Mouse (Mus musculus): ENCODE data around the gene Ppm1j. TPM values are rescaled to one million over a fixed set of nuclear protein-coding genes. Genes with fewer than 3 reads are reported as not detected.

The Ppm1j gene
- total and polyA plus RNA-seq, 2 experiments from 2014 or later = 0.22 to 1.3 TPM

- whole genome bisulfite sequencing = under 1% methylated on average over 45 of the region's 46 CpGs
- Histone ChIP-seq H3K4me2 (ENCODE audit: low read depth, low read length, poor library complexity, severe bottlenecking) (peak overlapping the region; percentile 96), H3K27ac (ENCODE audit: low read depth, low read length) (peak overlapping the region; percentile 68), H3K27me3 (ENCODE audit: insufficient read depth, low read length) (no peaks in the 10 kb centered on the region), H3K4me3 (ENCODE audit: low read depth, low read length) (peak overlapping the region; percentile 84), H3K9me3 (ENCODE audit: low read length) (no peaks in the 10 kb centered on the region), H3K36me3 (ENCODE audit: insufficient read depth, low read length) (peaks cover 2% of the 10 kb centered on the region; the same call in 1 of the 2 replicates), H3K4me1 (ENCODE audit: insufficient read depth, low read length) (peaks cover 3% of the 10 kb centered on the region; the same call in 1 of the 2 replicates), H3K9ac (replicated peaks; ENCODE audit: low read length, poor library complexity, severe bottlenecking) (peak overlapping the region; percentile 84)
- TF ChIP-seq CTCF (IDR thresholded peaks at IDR 0.05) = no peak
- DNase-seq (ENCODE audit: low spot score) = peak; percentile 37
- ATAC-seq (ENCODE audit: low FRiP score) = peak; percentile 84
Measured at GRCm38 (mm10) chr3:104817481-104817990, 36.7 kb downstream of the Ppm1j start.

GRCm38 (mm10) chr3:104817991-104818748 is 37.3 kb downstream of the Ppm1j start, which contains the start of gene Mov10:
Gene Mov10, minus strand, starts transcription at chr3:104818563.
- ATAC-seq (ENCODE audit: low FRiP score) = peak; percentile 72
- peak; percentile 70 for DNase-seq (ENCODE audit: low spot score)
- TF ChIP-seq CTCF (IDR thresholded peaks at IDR 0.05) = no peak
- H3K9ac ChIP-seq (replicated peaks; ENCODE audit: low read length, poor library complexity, severe bottlenecking) = peak within 1 kb of the TSS; percentile 84
- H3K27ac ChIP-seq (ENCODE audit: low read depth, low read length) = peak within 1 kb of the TSS; percentile 68
- H3K4me3 ChIP-seq (ENCODE audit: low read depth, low read length) = peak within 1 kb of the TSS; percentile 84
- H3K36me3 ChIP-seq (ENCODE audit: insufficient read depth, low read length) = peaks cover 2% of the 10 kb centered on the region; the same call in 1 of the 2 replicates
- H3K4me2 ChIP-seq (ENCODE audit: low read depth, low read length, poor library complexity, severe bottlenecking) = peak within 1 kb of the TSS; percentile 96
- under 1% methylated on average over 35 of the region's 40 CpGs for WGBS
- peaks cover 3% of the 10 kb centered on the region; the same call in 1 of the 2 replicates for H3K4me1 ChIP-seq (ENCODE audit: insufficient read depth, low read length)
- H3K27me3 ChIP-seq (ENCODE audit: insufficient read depth, low read length) = no peaks in the 10 kb centered on the region
- H3K9me3 ChIP-seq (ENCODE audit: low read length) = no peaks in the 10 kb centered on the region

- no peak overlapping the region for H3K9ac ChIP-seq (replicated peaks; ENCODE audit: low read length, poor library complexity, severe bottlenecking)
Measured at GRCm38 (mm10) chr3:104818749-104819134, 37.9 kb downstream of the Ppm1j start.

GRCm38 (mm10) chr3:104820426-104820825 is 39.6 kb downstream of the Ppm1j start:
- 38% methylated on average over 1 of the region's 1 CpGs for WGBS
- H3K4me1 ChIP-seq (ENCODE audit: insufficient read depth, low read length) = peaks cover 3% of the 10 kb centered on the region; the same call in 1 of the 2 replicates
- peaks cover 2% of the 10 kb centered on the region; the same call in 1 of the 2 replicates for H3K36me3 ChIP-seq (ENCODE audit: insufficient read depth, low read length)
- TF ChIP-seq CTCF (IDR thresholded peaks at IDR 0.05) = no peak
- no peak overlapping the region for H3K4me2 ChIP-seq (ENCODE audit: low read depth, low read length, poor library complexity, severe bottlenecking)
- ATAC-seq (ENCODE audit: low FRiP score) (no peak), DNase-seq (ENCODE audit: low spot score) (no peak)
- no peak overlapping the region for H3K27ac ChIP-seq (ENCODE audit: low read depth, low read length)
- no peak overlapping the region for H3K9ac ChIP-seq (replicated peaks; ENCODE audit: low read length, poor library complexity, severe bottlenecking)
- H3K4me3 ChIP-seq (ENCODE audit: low read depth, low read length) = no peak overlapping the region
- H3K9me3 ChIP-seq (ENCODE audit: low read length) = no peaks in the 10 kb centered on the region
- H3K27me3 ChIP-seq (ENCODE audit: insufficient read depth, low read length) = no peaks in the 10 kb centered on the region

More at GRCm38 (mm10) chr3:104818749-104819134, 37.9 kb downstream of the Ppm1j start:
- peak overlapping the region; percentile 84 for H3K4me3 ChIP-seq (ENCODE audit: low read depth, low read length)
- DNase-seq (ENCODE audit: low spot score) (no peak), ATAC-seq (ENCODE audit: low FRiP score) (no peak)
- peaks cover 2% of the 10 kb centered on the region; the same call in 1 of the 2 replicates for H3K36me3 ChIP-seq (ENCODE audit: insufficient read depth, low read length)
- H3K4me1 ChIP-seq (ENCODE audit: insufficient read depth, low read length) = peaks cover 3% of the 10 kb centered on the region; the same call in 1 of the 2 replicates
- H3K9me3 ChIP-seq (ENCODE audit: low read length) = no peaks in the 10 kb centered on the region
- TF ChIP-seq CTCF (IDR thresholded peaks at IDR 0.05) = no peak
- H3K4me2 ChIP-seq (ENCODE audit: low read depth, low read length, poor library complexity, severe bottlenecking) = peak overlapping the region; percentile 96
- 12% methylated on average over 3 of the region's 3 CpGs for WGBS
- H3K27me3 ChIP-seq (ENCODE audit: insufficient read depth, low read length) = no peaks in the 10 kb centered on the region
- peak overlapping the region; percentile 68; the same call in 1 of the 2 replicates for H3K27ac ChIP-seq (ENCODE audit: low read depth, low read length)

GRCm38 (mm10) chr3:104822413-104822812 is 41.6 kb downstream of the Ppm1j start:
- no peak for DNase-seq (ENCODE audit: low spot score)
- no peak overlapping the region for H3K9ac ChIP-seq (replicated peaks; ENCODE audit: low read length, poor library complexity, severe bottlenecking)
- no peak overlapping the region for H3K4me3 ChIP-seq (ENCODE audit: low read depth, low read length)
- H3K9me3 ChIP-seq (ENCODE audit: low read length) = no peaks in the 10 kb centered on the region
- no peak for ATAC-seq (ENCODE audit: low FRiP score)
- no peaks in the 10 kb centered on the region for H3K4me1 ChIP-seq (ENCODE audit: insufficient read depth, low read length)
- 87% methylated on average over 3 of the region's 3 CpGs for WGBS
- no peaks in the 10 kb centered on the region for H3K27me3 ChIP-seq (ENCODE audit: insufficient read depth, low read length)
- H3K36me3 ChIP-seq (ENCODE audit: insufficient read depth, low read length) = peaks cover 5% of the 10 kb centered on the region; the same call in 1 of the 2 replicates
- H3K27ac ChIP-seq (ENCODE audit: low read depth, low read length) = no peak overlapping the region
- H3K4me2 ChIP-seq (ENCODE audit: low read depth, low read length, poor library complexity, severe bottlenecking) = no peak overlapping the region
- no peak for TF ChIP-seq CTCF (IDR thresholded peaks at IDR 0.05)

Other genes with a start within 250 kb of the Ppm1j start
- gene Slc16a1, start 142.4 kb upstream of the Ppm1j start, total RNA-seq (2014; rRNA removed) = 31.2 and 36.6 TPM in 2 replicates
- gene Slc16a1, start 142.4 kb upstream of the Ppm1j start, polyA plus RNA-seq (2015; fragmentation: Nextera tagmentation; extraction: Ambion mirVana) = 19.1 and 20.5 TPM in 2 replicates
- gene Fam19a3, start 784 bp downstream of the Ppm1j start, total RNA-seq (2014; rRNA removed) = 0.09 and 0.11 TPM in 2 replicates
- not detected in 2 replicates for gene Fam19a3, start 784 bp downstream of the Ppm1j start, polyA plus RNA-seq (2015; fragmentation: Nextera tagmentation; extraction: Ambion mirVana)
- gene Rhoc, start 7.3 kb downstream of the Ppm1j start, total RNA-seq (2014; rRNA removed) = 35.2 and 50.9 TPM in 2 replicates
- 39.9 and 44.8 TPM in 2 replicates for gene Rhoc, start 7.3 kb downstream of the Ppm1j start, polyA plus RNA-seq (2015; fragmentation: Nextera tagmentation; extraction: Ambion mirVana)
- gene Mov10, start 37.5 kb downstream of the Ppm1j start, total RNA-seq (2014; rRNA removed) = 7.9 and 18.2 TPM in 2 replicates
- 6.1 and 7.7 TPM in 2 replicates for gene Mov10, start 37.5 kb downstream of the Ppm1j start, polyA plus RNA-seq (2015; fragmentation: Nextera tagmentation; extraction: Ambion mirVana)
- gene St7l, start 82.9 kb downstream of the Ppm1j start, total RNA-seq (2014; rRNA removed) = 33.6 and 40.0 TPM in 2 replicates
- 31.7 and 34.5 TPM in 2 replicates for gene St7l, start 82.9 kb downstream of the Ppm1j start, polyA plus RNA-seq (2015; fragmentation: Nextera tagmentation; extraction: Ambion mirVana)
- gene Capza1, start 83.4 kb downstream of the Ppm1j start, total RNA-seq (2014; rRNA removed) = 110 and 112 TPM in 2 replicates
- gene Capza1, start 83.4 kb downstream of the Ppm1j start, polyA plus RNA-seq (2015; fragmentation: Nextera tagmentation; extraction: Ambion mirVana) = 99.2 and 103 TPM in 2 replicates
- 2.2 and 3.2 TPM in 2 replicates for gene Wnt2b, start 180.9 kb downstream of the Ppm1j start, total RNA-seq (2014; rRNA removed)
- gene Wnt2b, start 180.9 kb downstream of the Ppm1j start, polyA plus RNA-seq (2015; fragmentation: Nextera tagmentation; extraction: Ambion mirVana) = 0.54 and 0.66 TPM in 2 replicates

All from midbrain, postnatal 0 days (tissue).